In genomic region chr12:86896441-86896890, GRCm38 (mm10) we compare ENCODE assay signal across 8 mouse cellular contexts. TPM values are rescaled to one million over a fixed set of nuclear protein-coding genes. Genes with fewer than 3 reads are reported as not detected.
DNase-seq lines count a peak whose midpoint lies in the region; ATAC-seq and TF ChIP-seq lines count a peak whose summit lies in the region.

No protein-coding gene starts in this region.

- H3K4me3 ChIP-seq in cerebellum, adult 2 months (replicated peaks; ENCODE audit: insufficient read depth, low read depth, low read length) = no peak overlapping the region
- peak overlapping the region; percentile 71 for H3K4me3 ChIP-seq in megakaryocyte, embryonic 14.5 days (replicated peaks)
- H3K4me3 ChIP-seq in hindbrain, embryonic 11.5 days (ENCODE audit: low read depth, low read length) = no peak overlapping the region
- H3K4me3 ChIP-seq in midbrain, postnatal 0 days (ENCODE audit: low read depth, low read length) = no peak overlapping the region

- TF ChIP-seq CTCF in cerebellum, adult 2 months (IDR thresholded peaks at IDR 0.05; ENCODE audit: borderline replicate concordance, insufficient read depth, low read depth, low read length) = no peak
- no peak for TF ChIP-seq CTCF in midbrain, postnatal 0 days (IDR thresholded peaks at IDR 0.05)

- H3K4me2 ChIP-seq in hindbrain, embryonic 11.5 days (replicated peaks; ENCODE audit: low read depth, low read length) = no peak overlapping the region
- H3K4me2 ChIP-seq in midbrain, postnatal 0 days (ENCODE audit: low read depth, low read length, poor library complexity, severe bottlenecking) = peak overlapping the region; percentile 46

- no peak for TF ChIP-seq POLR2A in cerebellum, adult 2 months (IDR thresholded peaks at IDR 0.05; ENCODE audit: borderline replicate concordance, insufficient read depth, low read length)

- no peak for DNase-seq in cerebellum, adult 2 months
- no peak for DNase-seq in cerebellum, adult 11-12 months
- DNase-seq in hindbrain, embryonic 11.5 days (ENCODE audit: low spot score) = no peak
- DNase-seq in midbrain, postnatal 0 days (ENCODE audit: low spot score) = no peak
- no peak for DNase-seq in layer of hippocampus, adult 8-10 months (ENCODE audit: low spot score in 2 of 2)

- no peaks in the 10 kb centered on the region for H3K27me3 ChIP-seq in cerebellum, adult 2 months (ENCODE audit: control insufficient read depth, insufficient read depth, low read length)
- no peaks in the 10 kb centered on the region for H3K27me3 ChIP-seq in megakaryocyte, embryonic 14.5 days (replicated peaks)
- no peaks in the 10 kb centered on the region for H3K27me3 ChIP-seq in hindbrain, embryonic 11.5 days (ENCODE audit: control insufficient read depth, insufficient read depth, low read length)
- H3K27me3 ChIP-seq in midbrain, postnatal 0 days (ENCODE audit: insufficient read depth, low read length) = no peaks in the 10 kb centered on the region

- H3K9ac ChIP-seq in hindbrain, embryonic 11.5 days (ENCODE audit: low read depth, low read length) = peak overlapping the region; percentile 31; the same call in 1 of the 2 replicates
- H3K9ac ChIP-seq in midbrain, postnatal 0 days (replicated peaks; ENCODE audit: low read length, poor library complexity, severe bottlenecking) = peak overlapping the region; percentile 48

- peaks cover 27% of the 10 kb centered on the region for H3K4me1 ChIP-seq in cerebellum, adult 2 months (ENCODE audit: control insufficient read depth, insufficient read depth, low read length)
- peaks cover 76% of the 10 kb centered on the region for H3K4me1 ChIP-seq in megakaryocyte, embryonic 14.5 days
- peaks cover 47% of the 10 kb centered on the region for H3K4me1 ChIP-seq in hindbrain, embryonic 11.5 days (replicated peaks; ENCODE audit: control insufficient read depth, insufficient read depth, low read length)
- peaks cover 46% of the 10 kb centered on the region for H3K4me1 ChIP-seq in midbrain, postnatal 0 days (ENCODE audit: insufficient read depth, low read length)

- H3K27ac ChIP-seq in cerebellum, adult 2 months (ENCODE audit: insufficient read depth, low read length) = peak overlapping the region; percentile 79; the same call in 1 of the 2 replicates
- peak overlapping the region; percentile 94 for H3K27ac ChIP-seq in hindbrain, embryonic 11.5 days (ENCODE audit: low read depth, low read length)
- peak overlapping the region; percentile 94 for H3K27ac ChIP-seq in midbrain, postnatal 0 days (ENCODE audit: low read depth, low read length)

- WGBS in cerebellum, adult 2 months = 25% methylated on average over 7 of the region's 7 CpGs
- 24% methylated on average over 7 of the region's 7 CpGs for WGBS in hindbrain, embryonic 11.5 days
- under 1% methylated on average over 7 of the region's 7 CpGs for WGBS in midbrain, postnatal 0 days

- H3K9me3 ChIP-seq in megakaryocyte, embryonic 14.5 days = no peaks in the 10 kb centered on the region
- no peaks in the 10 kb centered on the region for H3K9me3 ChIP-seq in hindbrain, embryonic 11.5 days (ENCODE audit: control insufficient read depth, low read length)
- H3K9me3 ChIP-seq in midbrain, postnatal 0 days (ENCODE audit: low read length) = no peaks in the 10 kb centered on the region

- no peaks in the 10 kb centered on the region for H3K36me3 ChIP-seq in megakaryocyte, embryonic 14.5 days (replicated peaks; ENCODE audit: low read length)
- no peaks in the 10 kb centered on the region for H3K36me3 ChIP-seq in hindbrain, embryonic 11.5 days (ENCODE audit: control insufficient read depth, insufficient read depth, low read length)
- no peaks in the 10 kb centered on the region for H3K36me3 ChIP-seq in midbrain, postnatal 0 days (ENCODE audit: insufficient read depth, low read length)

- ATAC-seq in megakaryocyte, adult 5-6 weeks (ENCODE audit: poor library complexity, severe bottlenecking) = no peak
- no peak for ATAC-seq in hindbrain, embryonic 11.5 days (ENCODE audit: low FRiP score)
- no peak for ATAC-seq in midbrain, postnatal 0 days (ENCODE audit: low FRiP score)
- no peak for ATAC-seq in monocyte, adult 5-6 weeks (replicated peaks; ENCODE audit: insufficient number of reproducible peaks, low FRiP score, low TSS enrichment, poor library complexity, severe bottlenecking)

RNA-seq across cellular contexts. Expression of gene Irf2bpl, which starts 11.9 kb away (rescaled TPM):
- polyA plus RNA-seq in cerebellum, adult 2 months (2012; rRNA removed) = 48.6 and 53.9 TPM in 2 replicates
- polyA plus RNA-seq in megakaryocyte, embryonic 14.5 days (2012; ENCODE audit: insufficient read depth, low replicate concordance) = 32.7 and 46.2 TPM in 2 replicates
- 3.0 and 3.6 TPM in 2 replicates for total RNA-seq in megakaryocyte, adult 5-6 weeks (2015)
- 1.4 and 3.5 TPM in 2 replicates for total RNA-seq in megakaryocyte, adult 5-6 weeks (2017)
- polyA plus RNA-seq in hindbrain, embryonic 11.5 days (2014; fragmentation: Nextera tagmentation; extraction: Ambion mirVana) = 16.0 and 21.3 TPM in 2 replicates
- 171 and 191 TPM in 2 replicates for total RNA-seq in midbrain, postnatal 0 days (2014; rRNA removed)
- 74.2 and 86.2 TPM in 2 replicates for polyA plus RNA-seq in midbrain, postnatal 0 days (2015; fragmentation: Nextera tagmentation; extraction: Ambion mirVana)
- total RNA-seq in monocyte, adult 5-6 weeks (2017) = 15.1 to 32.7 TPM (median 18.2 TPM) in 3 replicates
- total RNA-seq in layer of hippocampus, adult 8-10 months (2022) = 10 to 100 TPM; 61.7 to 72.0 (median 66.8) TPM

RNA-seq across cellular contexts. Expression of gene Cipc, which starts 50.4 kb away (rescaled TPM):
- polyA plus RNA-seq in cerebellum, adult 2 months (2012; rRNA removed) = 122 and 127 TPM in 2 replicates
- polyA plus RNA-seq in megakaryocyte, embryonic 14.5 days (2012; ENCODE audit: insufficient read depth, low replicate concordance) = 4.8 and 6.4 TPM in 2 replicates
- total RNA-seq in megakaryocyte, adult 5-6 weeks (2015) = 12.0 and 12.9 TPM in 2 replicates
- total RNA-seq in megakaryocyte, adult 5-6 weeks (2017) = 8.9 and 11.0 TPM in 2 replicates
- polyA plus RNA-seq in hindbrain, embryonic 11.5 days (2014; fragmentation: Nextera tagmentation; extraction: Ambion mirVana) = 32.2 and 39.5 TPM in 2 replicates
- total RNA-seq in midbrain, postnatal 0 days (2014; rRNA removed) = 65.7 and 77.5 TPM in 2 replicates
- polyA plus RNA-seq in midbrain, postnatal 0 days (2015; fragmentation: Nextera tagmentation; extraction: Ambion mirVana) = 34.6 and 37.6 TPM in 2 replicates
- total RNA-seq in monocyte, adult 5-6 weeks (2017) = 25.1 to 34.7 TPM (median 25.9 TPM) in 3 replicates
- total RNA-seq in layer of hippocampus, adult 8-10 months (2022) = 10 to 100 TPM; 70.7 to 89.0 (median 86.1) TPM
